Mouse (Mus musculus) G1E (cell line): ENCODE results near the gene Ddx4.

ENCODE experiments used
- CTCF ChIP-seq: IDR thresholded peaks from 2 replicates; pipeline ENCODE4 v1.5.1; 2012; ENCODE audit warnings: low read depth, low read length, inconsistent platforms, mixed read lengths
- TAL1 ChIP-seq: conservative IDR thresholded peaks from 2 replicates; pipeline ENCODE4 v1.6.1; 2012; ENCODE audit warnings: low read depth, low read length, inconsistent platforms, mixed read lengths

GRCm38 (mm10) chr13:112678154-112678553 lies 25.9 kb upstream of the Ddx4 start:
- TF ChIP-seq TAL1, result no peak
- TF ChIP-seq CTCF, result no peak
